Comparison of ENCODE assay signal across 15 mouse cellular contexts in the genomic region with DNA sequence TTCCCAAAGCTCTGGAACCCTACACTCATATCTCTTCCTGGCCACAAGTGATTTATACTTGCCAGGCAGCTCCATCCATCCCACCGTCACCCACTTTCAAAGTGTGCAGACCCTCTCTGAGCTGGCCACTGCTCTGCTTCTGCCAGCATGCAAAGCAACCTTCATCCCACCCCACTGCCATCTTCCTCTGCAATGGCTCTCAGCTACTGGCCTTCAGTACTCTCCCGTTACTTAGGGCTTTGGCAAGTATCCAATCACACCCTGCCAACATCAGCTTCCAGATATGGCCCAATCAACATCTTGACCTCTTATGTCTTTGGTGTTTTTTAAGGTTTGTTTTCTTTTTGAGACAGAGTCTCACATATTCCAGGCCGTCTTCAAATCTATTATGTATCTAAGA. TPM values are rescaled to one million over a fixed set of nuclear protein-coding genes. Genes with fewer than 3 reads are reported as not detected.
"Had no signal": no experiment of that assay in that cellular context is flagged by ENCODE, and none has a peak within 500 bp of the region (broad histone marks: within the 10 kb centered on the region; RNA-seq: fewer than 3 reads in every experiment).

No protein-coding gene starts in this region.

- DNase-seq: gastrocnemius, adult 2 months; gastrocnemius, postnatal 10 days; gastrocnemius, postnatal 25 days; heart, adult 18-20 months; heart, postnatal 10 days; heart, postnatal 4 days; kidney, adult 18-20 months; kidney, adult 8-10 months; kidney, postnatal 10 days; kidney, postnatal 25 days; kidney, postnatal 4 days; liver; liver, embryonic 13.5 days had no signal

RNA-seq across cellular contexts. Expression of gene Stk33, which starts 39.0 kb away (rescaled TPM):
- total RNA-seq: gastrocnemius, postnatal 10 days; gastrocnemius, postnatal 25 days; granulocyte monocyte progenitor cell, adult 5-6 weeks; heart, postnatal 10 days; heart, postnatal 25 days; heart, postnatal 4 days had no signal
